Mouse (Mus musculus): ENCODE data around the gene Jade3. TPM values are rescaled to one million over a fixed set of nuclear protein-coding genes. Genes with fewer than 3 reads are reported as not detected.

Jade3 gene
- total RNA-seq, 1 experiment: 23.1 TPM

DNA sequence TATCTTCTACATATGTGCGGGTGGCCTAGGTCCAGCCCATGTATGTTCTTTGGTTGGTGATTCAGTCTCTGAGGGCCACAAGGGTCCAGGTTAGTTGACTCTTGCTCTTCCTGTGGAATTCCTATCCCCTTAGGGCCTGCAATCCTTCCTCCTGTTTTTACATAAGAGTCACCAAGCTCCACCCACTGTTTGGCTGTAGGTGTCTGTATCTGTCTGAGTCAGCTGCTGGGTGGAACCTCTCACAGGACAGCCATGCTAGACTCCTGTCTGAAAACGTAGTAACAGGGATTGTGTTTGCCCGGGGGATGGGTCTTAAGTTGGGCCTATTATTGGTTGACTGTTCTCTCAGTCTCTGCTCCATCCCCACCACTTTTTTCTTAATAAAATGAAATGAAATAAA lies 13.3 kb upstream of the Jade3 start:
- Histone ChIP-seq H3K9ac (ENCODE audit: insufficient read depth, low read depth, low read length, poor library complexity, severe bottlenecking) (no peak overlapping the region), H3K9me3 (ENCODE audit: control insufficient read depth, insufficient read depth, low read depth, low read length) (no peaks in the 10 kb centered on the region), H3K36me3 (ENCODE audit: control insufficient read depth, insufficient read depth, low read length, poor library complexity, severe bottlenecking) (no peaks in the 10 kb centered on the region), H3K4me1 (ENCODE audit: control insufficient read depth in 2 of 2, insufficient read depth in 2 of 2, low read length in 2 of 2, poor library complexity in 1 of 2) (peaks cover 0 to 2% of the 10 kb centered on the region in 2 experiments; a peak in 1 of 4 replicates), H3K27ac (ENCODE audit: insufficient read depth, low read depth, low read length, poor library complexity, severe bottlenecking) (no peak overlapping the region), H3K4me3 (ENCODE audit: insufficient read depth in 1 of 2, low read depth in 1 of 2, low read length in 2 of 2, poor library complexity in 1 of 2, severe bottlenecking in 1 of 2) (no peak overlapping the region)
- in situ Hi-C loops (cut with MboI; ENCODE audit: low sequenced_read_pairs in 2 of 2, unreplicated experiment in 2 of 2): no loop called here
- TF ChIP-seq HCFC1 (IDR thresholded peaks at IDR 0.05; ENCODE audit: borderline replicate concordance, insufficient read depth, low read length) (no peak), ZNF384 (IDR thresholded peaks at IDR 0.05; ENCODE audit: low read depth, low read length) (no peak), MAFK (IDR thresholded peaks at IDR 0.05; ENCODE audit: insufficient read depth, low read depth, low read length) (no peak), CHD2 (IDR thresholded peaks at IDR 0.05; ENCODE audit: low read depth, low read length) (no peak)
- DNase-seq (ENCODE audit: low read depth, low spot score): peak; percentile 43

DNA sequence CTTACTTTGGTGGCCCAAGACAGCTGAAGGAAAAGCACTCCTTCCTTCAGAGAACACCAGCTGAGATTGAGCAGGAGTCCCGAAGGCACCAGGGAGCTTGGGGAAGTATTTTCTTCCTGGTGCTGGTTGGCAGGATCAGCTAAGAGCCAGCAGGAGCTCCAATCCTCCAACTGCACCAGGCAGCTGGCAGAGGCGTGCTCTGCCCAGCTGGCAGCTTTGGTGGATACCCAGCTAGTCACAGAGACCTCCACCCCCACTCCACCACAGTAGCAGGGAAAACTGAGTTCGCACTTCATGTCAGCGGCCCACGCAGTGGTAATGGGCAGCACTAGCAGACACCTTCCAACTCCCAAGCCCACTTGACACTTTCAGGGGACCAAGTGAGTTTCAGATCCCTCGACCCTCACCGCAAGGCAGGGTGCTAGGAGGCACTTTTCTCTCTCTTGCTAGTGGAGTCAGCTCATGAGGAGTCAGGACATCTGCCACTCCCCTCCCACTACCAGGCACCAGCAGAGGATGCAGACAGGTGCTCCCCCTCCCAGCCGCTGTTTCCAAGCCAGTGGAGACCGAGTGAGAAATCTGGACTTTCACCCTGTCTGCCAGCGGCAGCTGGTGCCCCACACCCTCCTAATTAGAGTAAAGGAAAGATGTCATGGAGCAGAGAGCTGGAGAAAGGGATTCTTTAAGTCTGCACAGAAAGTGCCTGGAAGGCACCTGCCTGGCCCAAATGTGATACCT lies 10.4 kb upstream of the Jade3 start:
- in situ Hi-C loops (cut with MboI; ENCODE audit: low sequenced_read_pairs in 2 of 2, unreplicated experiment in 2 of 2): no loop called here
- DNase-seq (ENCODE audit: low read depth, low spot score): no peak
- H3K4me1 ChIP-seq (ENCODE audit: control insufficient read depth in 2 of 2, insufficient read depth in 2 of 2, low read length in 2 of 2, poor library complexity in 1 of 2): peaks cover 2% of the 10 kb centered on the region in 2 experiments; a peak in 1 of 4 replicates
- no peaks in the 10 kb centered on the region for H3K9me3 ChIP-seq (ENCODE audit: control insufficient read depth, insufficient read depth, low read depth, low read length)
- no peaks in the 10 kb centered on the region for H3K36me3 ChIP-seq (ENCODE audit: control insufficient read depth, insufficient read depth, low read length, poor library complexity, severe bottlenecking)
- H3K9ac ChIP-seq (ENCODE audit: insufficient read depth, low read depth, low read length, poor library complexity, severe bottlenecking): no peak overlapping the region
- no peak for TF ChIP-seq MAFK (IDR thresholded peaks at IDR 0.05; ENCODE audit: insufficient read depth, low read depth, low read length)
- TF ChIP-seq CHD2 (IDR thresholded peaks at IDR 0.05; ENCODE audit: low read depth, low read length): no peak
- TF ChIP-seq ZC3H11A (IDR thresholded peaks at IDR 0.05; ENCODE audit: borderline replicate concordance, low read depth, low read length): no peak
- TF ChIP-seq HCFC1 (IDR thresholded peaks at IDR 0.05; ENCODE audit: borderline replicate concordance, insufficient read depth, low read length): no peak
- no peak for TF ChIP-seq ZNF384 (IDR thresholded peaks at IDR 0.05; ENCODE audit: low read depth, low read length)
- peak overlapping the region in 1 of 2 experiments; percentile 26; a peak in 1 of 4 replicates for H3K4me3 ChIP-seq (ENCODE audit: insufficient read depth in 1 of 2, low read depth in 1 of 2, low read length in 2 of 2, poor library complexity in 1 of 2, severe bottlenecking in 1 of 2)
- no peak overlapping the region for H3K27ac ChIP-seq (ENCODE audit: insufficient read depth, low read depth, low read length, poor library complexity, severe bottlenecking)

DNA sequence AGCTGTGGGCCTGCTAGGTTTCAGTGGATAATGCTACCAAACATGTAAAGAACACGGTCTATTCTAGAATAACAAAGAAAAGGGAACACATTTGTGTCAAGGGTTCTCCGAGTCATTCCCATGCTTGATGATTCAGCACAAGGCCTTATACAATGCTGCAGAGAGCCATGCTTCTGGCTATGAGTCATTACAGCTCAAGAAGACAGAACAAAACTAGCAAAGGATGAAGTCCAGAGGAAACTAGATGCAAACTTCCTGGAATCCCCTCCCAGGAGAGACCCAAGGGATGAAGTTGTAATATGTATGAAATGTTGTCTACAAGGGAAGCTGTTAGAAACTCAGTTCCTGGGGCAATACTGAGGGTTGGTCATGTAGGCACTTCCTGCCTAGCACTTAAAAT lies 7.0 kb upstream of the Jade3 start:
- Histone ChIP-seq H3K4me1 (ENCODE audit: control insufficient read depth in 2 of 2, insufficient read depth in 2 of 2, low read length in 2 of 2, poor library complexity in 1 of 2) (peaks cover 0 to 2% of the 10 kb centered on the region in 2 experiments; a peak in 1 of 4 replicates), H3K36me3 (ENCODE audit: control insufficient read depth, insufficient read depth, low read length, poor library complexity, severe bottlenecking) (no peaks in the 10 kb centered on the region), H3K9me3 (ENCODE audit: control insufficient read depth, insufficient read depth, low read depth, low read length) (no peaks in the 10 kb centered on the region), H3K27ac (ENCODE audit: insufficient read depth, low read depth, low read length, poor library complexity, severe bottlenecking) (no peak overlapping the region), H3K9ac (ENCODE audit: insufficient read depth, low read depth, low read length, poor library complexity, severe bottlenecking) (no peak overlapping the region), H3K4me3 (ENCODE audit: insufficient read depth in 1 of 2, low read depth in 1 of 2, low read length in 2 of 2, poor library complexity in 1 of 2, severe bottlenecking in 1 of 2) (no peak overlapping the region)
- no peak for DNase-seq (ENCODE audit: low read depth, low spot score)
- TF ChIP-seq HCFC1 (IDR thresholded peaks at IDR 0.05; ENCODE audit: borderline replicate concordance, insufficient read depth, low read length) (no peak), MAFK (IDR thresholded peaks at IDR 0.05; ENCODE audit: insufficient read depth, low read depth, low read length) (0 out of 2 replicates have a peak, but pooled peaks have one; percentile 37), ZC3H11A (IDR thresholded peaks at IDR 0.05; ENCODE audit: borderline replicate concordance, low read depth, low read length) (no peak), ZNF384 (IDR thresholded peaks at IDR 0.05; ENCODE audit: low read depth, low read length) (no peak), CHD2 (IDR thresholded peaks at IDR 0.05; ENCODE audit: low read depth, low read length) (no peak)
- in situ Hi-C loops (cut with MboI; ENCODE audit: low sequenced_read_pairs in 2 of 2, unreplicated experiment in 2 of 2): no loop called here

DNA sequence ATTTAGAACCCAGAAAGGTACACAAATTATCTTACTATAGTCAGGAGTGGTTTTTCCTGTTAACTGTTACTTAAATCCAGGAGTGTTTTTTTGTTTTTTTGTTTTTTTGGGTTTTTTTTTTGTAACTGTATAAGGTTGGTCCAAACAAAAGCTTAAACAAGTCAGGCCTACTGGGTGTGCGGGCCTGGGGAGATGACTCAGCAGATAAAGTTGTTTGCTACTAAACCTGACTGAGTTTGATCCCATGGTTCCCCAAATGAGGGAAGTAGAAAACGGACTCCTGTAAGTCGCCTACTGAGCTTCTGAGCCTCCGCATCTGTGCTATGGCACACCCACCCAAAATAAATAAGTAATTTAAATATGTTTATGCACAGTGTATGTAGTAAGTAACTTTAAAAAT lies 6.0 kb upstream of the Jade3 start:
- Histone ChIP-seq H3K9me3 (ENCODE audit: control insufficient read depth, insufficient read depth, low read depth, low read length) (no peaks in the 10 kb centered on the region), H3K36me3 (ENCODE audit: control insufficient read depth, insufficient read depth, low read length, poor library complexity, severe bottlenecking) (no peaks in the 10 kb centered on the region), H3K4me1 (ENCODE audit: control insufficient read depth in 2 of 2, insufficient read depth in 2 of 2, low read length in 2 of 2, poor library complexity in 1 of 2) (peaks cover 0 to 2% of the 10 kb centered on the region in 2 experiments; a peak in 1 of 4 replicates), H3K27ac (ENCODE audit: insufficient read depth, low read depth, low read length, poor library complexity, severe bottlenecking) (peak overlapping the region; percentile 50; the same call in 1 of the 2 replicates), H3K9ac (ENCODE audit: insufficient read depth, low read depth, low read length, poor library complexity, severe bottlenecking) (no peak overlapping the region), H3K4me3 (ENCODE audit: insufficient read depth in 1 of 2, low read depth in 1 of 2, low read length in 2 of 2, poor library complexity in 1 of 2, severe bottlenecking in 1 of 2) (no peak overlapping the region)
- no peak for TF ChIP-seq ZC3H11A (IDR thresholded peaks at IDR 0.05; ENCODE audit: borderline replicate concordance, low read depth, low read length)
- peak; percentile 75 for TF ChIP-seq MAFK (IDR thresholded peaks at IDR 0.05; ENCODE audit: insufficient read depth, low read depth, low read length)
- no peak for DNase-seq (ENCODE audit: low read depth, low spot score)
- in situ Hi-C loops (cut with MboI; ENCODE audit: low sequenced_read_pairs in 2 of 2, unreplicated experiment in 2 of 2): no loop called here

Measured in ES-E14 (cell line).